Mouse (Mus musculus) cerebral cortex, adult 2 months (tissue): ENCODE results near the gene Zbtb5.

Experiments used
- WGBS: fragments of 180-500 bp; shearing (Covaris S2); methylation state at CpG from one replicate; pipeline ENCODE4 v1.1.7; 2018; 5-methylcytosine and 5-hydroxymethylcytosine counted together

Zbtb5 gene

DNA sequence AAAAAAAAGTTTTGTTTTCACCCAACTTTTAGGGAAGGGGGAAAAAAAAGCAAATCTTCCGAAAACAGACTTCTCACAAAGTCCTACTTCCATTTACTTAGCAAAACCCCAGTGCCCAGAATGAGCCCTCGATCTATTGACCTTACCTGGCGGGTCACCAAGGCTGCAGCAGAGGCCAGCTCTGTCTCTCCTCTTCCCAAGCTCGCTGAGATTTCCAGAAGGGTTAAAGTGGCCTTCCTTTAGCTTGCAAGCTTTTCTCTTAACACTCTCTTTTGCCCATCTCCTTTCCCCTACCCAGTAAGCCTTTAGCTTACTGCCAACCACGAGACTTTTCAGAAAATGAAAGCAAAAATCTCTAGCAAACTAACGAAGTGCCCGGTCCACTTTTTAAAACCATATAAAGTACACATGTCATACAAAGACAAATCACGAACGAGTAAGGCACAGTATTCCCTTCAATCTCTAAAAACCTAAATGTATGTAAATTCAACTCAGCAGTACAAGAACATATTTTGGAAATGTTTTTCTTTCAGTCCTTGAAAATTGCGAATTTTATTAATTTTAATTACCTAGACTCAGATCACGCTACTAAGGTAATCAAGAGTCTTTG lies 1.3 kb downstream of the Zbtb5 start:
- 6% methylated on average over 11 of the region's 11 CpGs for WGBS

DNA sequence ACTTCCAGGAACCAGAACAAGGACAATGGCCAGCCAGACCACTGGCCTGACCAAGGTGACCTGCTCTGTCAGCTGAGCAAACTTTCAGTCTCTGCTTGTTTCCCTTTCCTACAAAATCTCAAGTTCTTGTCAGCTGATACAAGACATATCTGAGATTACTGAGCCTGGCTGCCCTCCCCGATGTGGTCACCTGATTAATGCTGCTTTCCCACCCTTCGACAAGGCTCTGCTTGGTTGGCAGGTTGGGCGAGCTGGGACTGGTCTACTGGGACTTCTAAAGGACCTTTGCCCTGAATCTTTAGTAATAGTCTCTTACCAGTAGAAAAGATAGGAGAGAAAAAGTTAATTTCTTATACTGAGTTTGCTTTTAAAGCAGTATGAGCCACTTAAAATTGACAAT lies 6.8 kb downstream of the Zbtb5 start:
- 91% methylated on average over 3 of the region's 3 CpGs for WGBS

DNA sequence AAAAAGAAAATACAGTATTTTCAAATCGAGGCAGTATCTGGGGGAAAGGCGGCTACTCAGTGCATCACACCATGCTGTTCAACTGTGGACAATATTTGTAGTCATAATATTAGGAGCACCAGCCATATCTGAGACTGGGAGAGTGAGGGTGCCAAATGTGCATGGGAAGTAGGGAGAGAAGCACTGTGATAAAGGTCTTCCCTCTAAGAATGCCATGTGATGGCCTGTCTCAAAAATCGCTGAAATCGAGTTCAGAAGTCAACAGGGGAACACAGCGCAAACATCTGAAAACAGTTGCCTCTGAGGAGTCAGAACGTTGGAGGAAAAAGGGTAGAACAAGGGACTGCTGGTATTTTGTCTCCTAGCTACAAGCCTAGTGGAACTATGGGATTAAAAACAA lies 12.2 kb downstream of the Zbtb5 start:
- 85% methylated on average over 6 of the region's 6 CpGs for WGBS

DNA sequence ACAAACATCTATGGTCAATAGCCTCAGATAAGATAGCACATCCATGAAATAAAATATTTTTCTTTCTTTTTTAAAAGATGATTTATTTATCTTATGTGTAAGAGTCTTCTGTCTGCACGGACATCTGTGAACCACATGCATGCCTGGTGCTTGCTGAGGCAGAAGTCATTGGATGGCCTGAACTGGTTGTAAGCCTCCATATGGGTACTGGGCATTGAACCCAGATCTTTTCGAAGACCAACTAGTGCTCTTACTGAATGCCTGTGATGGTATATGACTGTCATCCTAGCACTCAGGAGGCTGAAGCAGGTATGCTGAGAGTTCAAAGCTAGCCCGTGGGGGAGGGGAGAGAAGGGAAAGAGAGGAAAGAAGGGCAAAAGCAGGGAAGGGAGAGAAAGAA lies 14.1 kb downstream of the Zbtb5 start:
- 75% methylated on average over 3 of the region's 3 CpGs for whole genome bisulfite sequencing

DNA sequence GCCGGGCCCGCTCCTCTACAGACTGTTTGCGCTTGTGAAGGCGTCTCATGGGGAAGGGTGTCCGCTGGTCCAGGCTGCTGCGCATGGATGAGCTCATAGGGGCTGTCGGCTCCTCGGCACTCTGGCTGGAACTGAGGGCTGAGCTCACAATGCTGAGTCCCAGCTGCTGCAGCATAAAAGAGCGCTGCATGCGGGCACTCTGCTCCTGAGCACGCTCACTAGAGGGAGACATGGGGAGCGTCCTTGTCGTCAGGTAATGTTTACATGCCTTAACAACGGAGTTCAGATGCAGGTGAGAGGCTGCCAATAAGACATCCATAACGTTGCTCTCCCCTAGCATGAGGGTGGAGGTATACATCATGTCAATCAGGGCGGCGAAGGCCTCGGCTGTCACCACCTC lies 17.4 kb downstream of the Zbtb5 start:
- 86% methylated on average over 18 of the region's 18 CpGs for WGBS

DNA sequence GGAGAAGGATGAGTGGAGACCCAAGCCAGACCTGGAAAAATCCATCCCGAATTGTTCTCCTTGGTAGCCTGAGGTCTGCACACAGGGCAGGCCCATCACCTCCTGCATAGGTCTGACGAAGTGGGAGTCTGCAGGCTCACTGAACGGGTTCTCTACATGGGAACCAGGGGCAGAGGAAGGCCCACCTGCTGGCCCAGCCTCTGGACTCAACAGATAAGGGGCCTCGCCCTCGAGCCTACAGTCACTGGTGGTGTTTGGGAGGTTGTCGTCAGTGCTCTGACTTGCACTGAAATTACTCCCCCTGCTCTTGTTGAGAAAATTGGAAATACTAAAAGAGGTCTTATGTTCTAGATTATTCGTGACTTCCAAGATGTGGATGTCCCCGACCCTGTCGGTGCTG lies 18.4 kb downstream of the Zbtb5 start:
- WGBS, result 92% methylated on average over 9 of the region's 9 CpGs

DNA sequence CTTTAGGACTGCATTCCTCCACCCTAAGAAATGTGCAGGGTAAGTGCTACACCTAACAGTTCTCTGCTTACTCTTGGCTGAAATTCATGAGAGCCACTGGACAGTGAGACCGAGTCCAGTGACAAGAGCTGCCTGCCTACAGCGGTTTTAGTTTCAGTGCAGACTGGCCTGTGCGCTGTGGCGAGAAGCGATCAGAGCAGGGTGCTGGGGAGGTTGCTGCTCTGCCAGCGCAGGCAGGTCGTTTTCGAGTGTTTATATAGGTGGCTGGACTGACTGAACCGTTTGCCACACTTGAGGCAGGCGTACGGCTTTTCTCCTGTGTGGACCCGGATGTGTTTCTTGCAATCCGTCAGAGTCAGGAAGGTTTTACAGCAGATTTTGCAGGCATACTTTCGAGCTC lies 19.0 kb downstream of the Zbtb5 start:
- WGBS, result 92% methylated on average over 14 of the region's 14 CpGs

DNA sequence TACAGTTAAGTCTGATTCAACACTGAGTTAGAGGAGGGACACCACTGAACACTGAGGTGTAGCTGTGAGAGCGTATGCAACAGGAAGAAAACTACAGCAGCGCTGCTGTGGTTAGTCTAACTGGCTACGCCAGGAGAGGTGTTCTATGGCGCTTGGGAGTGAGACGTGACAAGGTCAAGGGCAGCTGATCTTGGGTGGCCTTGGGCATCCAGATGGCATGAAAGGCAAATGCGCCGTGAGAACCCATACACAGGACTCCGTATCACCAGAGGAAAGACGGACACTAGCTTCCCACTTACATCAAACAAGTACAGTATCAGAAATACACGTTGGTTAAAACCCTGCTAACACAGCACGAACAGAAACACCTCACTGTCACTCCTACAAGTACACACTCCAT lies 19.9 kb downstream of the Zbtb5 start:
- WGBS, result 92% methylated on average over 11 of the region's 11 CpGs

DNA sequence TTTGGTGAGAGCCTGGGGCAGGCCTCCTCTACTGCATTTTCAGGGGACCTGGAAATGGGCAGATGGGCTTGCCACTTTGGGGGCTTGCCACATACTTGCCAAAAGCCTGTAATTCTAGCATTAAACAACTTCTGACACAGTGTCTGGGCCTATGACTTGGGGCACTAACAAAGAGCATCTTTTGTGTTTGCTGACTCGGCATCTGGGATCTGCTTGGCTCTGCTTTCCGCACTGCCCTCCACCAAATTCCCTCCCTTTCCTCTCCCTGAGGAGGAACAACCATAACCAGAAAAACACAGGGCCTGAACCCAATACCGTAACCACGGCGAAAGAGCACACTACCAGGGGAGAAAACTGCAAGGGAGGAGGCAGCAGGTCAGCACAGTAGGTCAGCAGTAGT lies 21.7 kb downstream of the Zbtb5 start:
- 83% methylated on average over 5 of the region's 5 CpGs for WGBS

DNA sequence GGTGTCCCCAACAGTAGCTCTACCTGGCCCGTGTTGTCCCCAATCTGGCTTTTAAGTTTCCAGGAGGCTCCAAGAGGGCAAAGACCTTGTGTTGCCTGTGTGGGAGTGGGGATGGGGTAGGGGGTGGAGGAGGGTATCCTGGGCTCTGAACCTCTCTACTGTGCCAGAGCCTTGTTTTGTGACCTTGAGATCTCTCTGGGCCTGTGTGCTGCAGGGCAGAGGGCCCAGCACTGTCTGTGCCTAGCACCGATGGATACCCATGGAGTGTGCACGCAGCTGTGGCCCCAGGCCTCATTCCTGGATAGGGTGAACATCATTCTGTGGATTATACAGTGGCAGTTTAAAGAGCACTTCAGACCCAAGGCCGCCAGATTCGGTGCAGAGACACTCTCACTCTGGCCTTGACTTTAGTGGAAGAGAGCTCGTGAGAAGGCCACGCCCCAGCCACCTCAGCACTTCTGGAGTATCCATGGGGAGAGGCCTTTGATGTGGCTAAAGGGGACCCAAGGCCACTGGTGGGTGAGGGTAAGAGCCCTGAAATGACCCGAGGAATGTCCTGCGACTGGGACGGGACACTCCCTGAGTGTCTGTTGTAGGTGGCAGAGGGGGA lies 29.0 kb downstream of the Zbtb5 start:
- WGBS, result 87% methylated on average over 10 of the region's 10 CpGs

DNA sequence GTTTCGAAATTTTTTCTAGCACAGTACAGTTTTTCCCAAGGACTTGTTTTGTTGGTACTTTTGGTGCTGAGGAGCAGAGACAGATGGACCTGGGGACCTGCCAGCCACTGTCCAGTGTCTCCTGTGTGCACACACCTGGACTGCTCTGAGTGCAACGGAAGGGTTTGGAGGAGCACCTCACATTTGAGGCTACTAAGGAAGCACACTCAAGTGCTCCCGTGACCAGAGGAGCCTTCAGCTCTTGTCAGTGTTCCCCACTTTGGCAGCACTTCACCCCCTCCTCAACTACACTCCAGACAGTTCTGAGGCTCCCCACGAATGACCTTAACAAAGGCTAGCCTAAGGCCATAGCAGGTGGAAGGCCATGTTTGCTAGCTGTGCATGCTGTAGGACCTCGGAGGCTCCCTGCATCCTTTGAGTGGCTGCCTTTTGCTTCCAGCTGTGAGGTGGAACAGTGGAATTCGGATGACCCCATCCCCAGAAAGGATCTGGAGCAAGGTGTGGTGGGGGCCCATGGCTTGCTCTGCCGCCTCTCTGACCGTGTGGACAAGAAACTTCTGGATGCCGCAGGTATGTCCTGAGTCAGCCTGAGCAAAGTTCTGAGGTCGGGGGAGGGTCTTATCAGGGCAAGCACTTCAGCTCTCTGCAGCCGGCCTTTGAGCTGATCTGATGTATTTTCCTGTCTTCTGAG lies 29.6 kb downstream of the Zbtb5 start:
- WGBS, result 84% methylated on average over 11 of the region's 11 CpGs

DNA sequence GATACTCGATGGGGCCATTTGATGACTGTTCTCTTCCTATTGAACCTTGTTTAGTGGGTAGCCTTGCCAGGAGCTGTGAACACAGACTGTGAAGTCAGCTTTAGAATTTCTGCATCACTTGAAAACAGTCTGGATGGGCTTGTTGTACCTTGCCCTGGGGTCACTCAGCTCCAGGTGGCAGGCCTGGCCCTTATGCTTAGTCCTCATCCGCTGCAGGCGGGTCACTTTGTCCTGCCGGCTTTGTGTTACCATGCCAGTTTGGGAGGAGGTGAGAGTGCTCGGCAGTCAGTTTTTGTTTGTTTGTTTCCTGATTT lies 30.3 kb downstream of the Zbtb5 start:
- WGBS, result 38% methylated on average over 5 of the region's 5 CpGs

DNA sequence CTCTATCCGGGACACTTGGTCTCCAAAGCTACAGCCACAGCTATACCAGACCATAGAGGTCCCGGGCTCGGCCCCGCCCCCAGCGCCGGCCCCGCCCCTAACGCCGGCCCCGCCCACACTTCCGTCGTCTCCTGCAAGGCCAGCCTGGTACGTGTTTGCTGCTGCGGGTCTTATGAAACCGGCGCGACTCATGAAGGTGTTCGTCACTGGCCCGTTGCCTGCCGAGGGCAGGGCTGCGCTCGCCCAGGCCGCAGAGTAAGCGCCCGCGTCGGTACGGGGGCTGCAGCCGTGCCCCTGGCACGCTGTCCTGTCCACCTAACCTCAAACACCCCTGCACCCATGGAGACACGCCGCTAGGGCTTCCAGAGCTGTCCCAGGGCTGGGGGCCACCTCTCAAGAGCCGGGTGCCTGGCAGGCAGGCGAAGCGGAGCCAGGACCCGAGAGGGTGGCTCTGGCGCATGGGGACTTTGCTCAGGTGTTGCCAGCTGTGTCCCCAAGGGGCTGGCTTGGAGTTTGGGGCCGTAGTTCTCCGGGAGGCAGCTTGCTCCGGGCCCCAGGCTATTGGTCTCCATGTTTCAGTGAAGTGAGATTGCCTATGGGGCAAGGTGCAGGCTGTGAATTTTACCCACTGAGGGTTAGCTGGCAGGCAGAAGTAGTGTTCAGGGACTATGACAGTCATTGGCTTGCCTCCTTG lies 30.8 kb downstream of the Zbtb5 start, which contains the start of gene Grhpr:
Gene Grhpr (plus strand): TSS at position 116 of the 694 bp plus-strand sequence.
- 1% methylated on average over 40 of the region's 40 CpGs for WGBS

DNA sequence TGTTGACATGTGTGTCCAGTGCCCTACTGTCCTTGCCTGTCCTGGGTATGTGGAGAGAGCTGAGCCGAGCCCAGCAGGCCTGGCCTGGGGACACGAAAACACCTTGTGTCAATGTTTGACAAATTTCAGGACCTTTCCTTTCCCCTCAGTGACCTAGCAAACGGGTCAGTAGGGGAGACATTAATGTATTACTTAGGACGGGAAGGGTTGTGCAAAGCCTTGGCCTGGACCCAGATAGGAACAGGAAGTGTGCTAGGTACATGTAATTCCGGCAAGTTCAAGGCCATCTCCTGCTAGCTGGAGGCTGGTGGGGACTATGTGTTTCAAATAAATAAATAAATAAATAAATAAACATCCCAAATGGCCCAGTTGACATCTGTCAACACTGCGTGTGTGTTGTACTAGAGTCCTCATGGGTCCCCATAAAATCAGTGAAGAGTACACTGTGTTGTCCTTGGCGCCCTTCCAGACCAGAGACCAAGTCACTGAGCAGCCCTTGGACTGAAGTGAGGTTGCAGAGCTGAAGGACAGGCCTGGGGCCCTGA lies 32.3 kb downstream of the Zbtb5 start:
- 86% methylated on average over 7 of the region's 7 CpGs for WGBS

DNA sequence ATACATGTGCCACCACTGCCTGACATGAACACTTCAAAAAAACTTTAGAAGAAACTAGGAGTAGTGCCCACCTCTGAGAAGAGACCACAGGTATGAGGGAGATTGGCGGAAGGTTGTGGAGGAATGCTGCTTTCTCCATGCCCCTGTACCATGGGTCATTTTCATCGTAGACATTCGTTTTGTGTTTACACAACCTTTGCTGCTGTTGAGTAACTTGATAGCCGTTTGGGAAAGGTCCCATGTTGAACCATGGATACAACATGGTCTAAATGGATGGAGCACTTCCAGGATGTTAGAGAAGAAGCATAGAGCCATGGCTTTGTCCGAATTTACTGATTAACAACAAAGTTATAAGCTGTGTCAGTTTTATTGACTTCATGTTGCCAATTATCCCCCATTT lies 34.0 kb downstream of the Zbtb5 start:
- WGBS, result 89% methylated on average over 5 of the region's 5 CpGs

DNA sequence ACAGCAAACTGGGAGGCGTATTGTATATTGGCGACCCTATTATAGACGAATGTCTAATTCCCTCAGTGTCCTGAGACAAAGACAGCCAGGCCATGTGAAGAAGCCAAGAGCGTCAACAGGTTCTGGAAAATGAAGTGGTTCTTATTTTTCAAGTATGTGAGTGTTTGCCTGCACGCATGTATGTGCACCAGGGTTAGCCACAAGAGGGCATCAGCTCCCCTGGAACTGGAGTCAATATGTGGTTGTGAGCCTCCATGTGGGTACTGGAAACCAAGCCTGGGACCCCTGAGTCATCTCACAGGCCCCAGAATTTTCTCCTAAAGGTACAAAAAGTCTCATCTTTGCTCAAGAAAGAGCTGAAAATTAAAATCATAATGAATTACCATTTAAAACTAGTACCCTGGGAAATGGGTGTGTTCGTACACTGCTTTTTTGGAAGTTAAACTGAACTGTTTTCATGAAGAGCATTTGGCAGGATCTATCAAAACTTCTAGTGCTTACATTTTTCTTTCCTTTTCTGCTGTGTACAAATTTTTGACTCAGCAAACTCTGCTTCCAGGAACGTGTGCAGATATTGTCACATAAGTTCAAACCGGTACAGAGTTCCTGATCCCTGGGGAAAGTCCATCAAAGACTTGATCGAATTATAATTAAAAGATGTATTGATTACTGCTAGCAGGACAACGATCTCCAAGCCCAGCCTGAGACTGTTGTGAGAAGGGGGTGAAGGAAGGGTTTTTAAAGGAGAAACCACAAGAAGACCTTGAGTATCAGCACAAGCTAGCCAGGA lies 35.1 kb downstream of the Zbtb5 start:
- 91% methylated on average over 10 of the region's 10 CpGs for WGBS

DNA sequence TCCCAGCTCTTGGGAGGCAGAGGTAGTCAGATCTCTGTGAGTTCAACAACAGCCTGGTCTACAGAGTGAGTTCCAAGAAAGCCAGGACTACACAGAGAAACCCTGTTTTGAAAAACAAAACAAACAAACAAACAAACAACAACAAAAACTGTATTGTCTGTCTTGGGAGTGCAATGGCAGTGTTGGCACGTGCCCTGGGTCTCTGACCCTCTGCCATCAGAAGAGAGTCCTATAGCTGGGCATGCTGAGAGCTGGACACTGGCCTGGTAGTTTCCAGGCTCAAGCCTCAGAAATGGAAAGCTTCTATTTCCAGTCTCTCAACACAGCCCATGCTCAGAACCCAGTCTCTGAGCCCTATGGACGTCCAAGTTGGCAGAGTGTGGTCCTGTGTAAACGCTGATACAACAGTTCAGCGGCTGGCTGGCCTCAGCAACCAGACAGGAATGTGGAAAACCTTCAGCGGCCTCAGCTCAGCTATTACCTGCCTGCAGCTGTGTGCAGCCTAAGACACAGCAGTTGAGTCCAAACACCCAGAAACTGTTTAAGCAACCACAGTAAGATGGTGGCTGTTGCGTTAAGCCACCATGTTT lies 36.1 kb downstream of the Zbtb5 start:
- 66% methylated on average over 6 of the region's 6 CpGs for WGBS

DNA sequence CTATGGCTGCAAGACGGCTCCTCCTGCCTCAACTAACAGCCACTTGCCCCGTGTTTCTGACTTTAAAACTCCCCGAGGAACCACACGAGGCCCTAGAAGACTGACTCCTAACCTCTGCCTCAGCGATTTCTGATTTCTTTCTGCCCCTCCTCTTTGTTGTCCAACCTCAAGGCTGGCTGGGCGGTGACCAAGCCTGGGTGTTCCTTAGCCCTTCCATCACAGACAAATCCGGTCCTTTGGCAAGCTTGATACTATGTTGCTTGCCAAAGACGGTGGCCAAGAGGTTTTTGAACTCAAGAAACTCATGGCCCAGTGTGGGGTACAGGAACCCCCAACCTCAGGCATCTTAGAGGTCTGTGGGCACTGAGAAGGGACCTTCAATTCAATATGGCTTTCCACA lies 37.9 kb downstream of the Zbtb5 start:
- WGBS, result 69% methylated on average over 8 of the region's 8 CpGs

DNA sequence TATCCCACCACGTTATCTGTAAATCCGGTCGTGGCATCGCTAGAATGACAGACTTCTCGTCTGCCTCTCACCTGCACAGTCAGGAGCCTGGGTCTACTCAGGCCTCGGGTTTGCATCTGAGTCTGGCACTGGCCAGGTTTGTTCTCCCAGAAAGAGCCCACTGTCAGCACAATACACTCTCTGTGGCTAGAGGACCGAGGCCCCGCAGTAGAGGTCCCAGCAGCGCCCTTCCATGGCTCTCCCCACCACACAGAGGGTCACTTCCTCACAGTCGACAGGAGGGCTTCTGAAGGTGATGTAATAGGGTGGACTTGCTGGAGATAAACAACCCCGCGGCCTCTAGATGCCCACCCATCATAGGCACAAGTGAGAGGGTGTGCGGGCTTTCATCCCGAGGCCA lies 38.3 kb downstream of the Zbtb5 start:
- WGBS, result 43% methylated on average over 14 of the region's 14 CpGs

DNA sequence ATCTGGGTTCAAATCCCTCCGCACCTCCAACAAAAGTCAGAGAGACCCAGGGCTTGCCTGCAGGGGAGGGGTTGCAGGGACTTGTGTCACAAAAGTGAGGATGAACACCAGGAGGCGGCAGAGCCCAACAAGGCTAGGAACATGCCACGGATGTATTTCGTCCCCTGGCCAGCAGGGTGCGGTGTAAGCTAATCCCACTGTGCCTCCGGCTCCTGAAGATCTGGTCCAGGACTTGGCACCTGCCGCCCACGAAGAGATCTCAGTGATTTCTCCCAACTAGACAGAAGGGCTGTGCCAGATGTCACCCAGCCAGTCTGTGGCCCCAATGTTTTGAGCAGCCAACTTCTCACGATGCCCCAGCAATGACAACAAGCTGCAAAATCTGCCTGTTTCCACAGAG lies 38.8 kb downstream of the Zbtb5 start:
- WGBS, result 10% methylated on average over 9 of the region's 9 CpGs

DNA sequence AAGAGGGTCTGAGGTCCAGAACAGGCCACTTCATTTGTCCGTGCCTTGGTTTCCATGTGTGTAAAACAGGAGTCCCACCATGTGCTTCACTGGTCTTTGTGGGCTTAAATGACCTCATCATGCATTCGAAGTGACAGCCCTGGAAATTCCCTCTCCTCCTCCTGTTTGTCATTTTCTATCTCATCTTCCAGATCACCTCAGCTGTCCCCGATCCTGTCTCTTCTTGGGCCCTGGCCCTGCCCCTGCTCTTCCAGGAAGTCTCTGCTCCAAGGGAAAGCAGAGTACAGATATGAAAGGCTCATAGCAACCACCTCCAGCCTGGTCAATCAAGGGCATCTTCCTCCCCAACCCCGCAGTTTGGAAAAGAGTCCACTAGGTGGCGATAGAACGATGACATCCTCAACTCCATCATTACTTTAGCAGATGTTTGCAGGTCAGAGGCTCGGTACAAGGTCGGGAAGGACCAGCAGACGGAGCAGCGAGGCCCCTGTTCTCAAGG lies 41.6 kb downstream of the Zbtb5 start:
- 33% methylated on average over 10 of the region's 10 CpGs for WGBS
